Mouse (Mus musculus): ENCODE results near the gene Surf4.

DNA sequence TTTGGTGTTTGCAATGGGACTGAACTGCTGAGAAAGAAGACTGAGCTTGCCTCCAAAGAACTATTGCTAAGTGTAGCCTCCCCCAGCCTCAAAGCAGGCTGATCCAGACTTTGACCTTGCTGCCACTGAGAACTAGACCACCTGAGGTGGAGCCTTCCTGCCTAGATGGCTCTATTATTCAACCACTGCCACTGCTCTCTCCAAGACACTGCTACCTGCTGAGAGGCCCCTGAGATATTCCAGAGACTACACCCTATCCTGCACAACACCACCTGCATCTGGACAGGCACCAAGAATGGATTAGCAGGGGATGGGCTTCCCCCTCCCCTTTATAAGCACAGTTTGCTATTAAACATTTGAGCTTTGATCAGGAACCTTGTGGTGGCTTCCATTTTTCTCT, 55.2 kb downstream of the Surf4 start:
- no peak for TF ChIP-seq POLR2A (IDR thresholded peaks at IDR 0.05; ENCODE audit: insufficient read depth, low read depth, low read length)
- TF ChIP-seq CTCF (IDR thresholded peaks at IDR 0.05; ENCODE audit: insufficient read depth, low read depth, low read length): no peak

Data from olfactory bulb, adult 2 months (tissue).